Mouse (Mus musculus) macrophage (primary cell): ENCODE data around the gene Rbp1. TPM values are rescaled to one million over a fixed set of nuclear protein-coding genes. Genes with fewer than 3 reads are reported as not detected.

ENCODE experiments used
- H3K27ac ChIP-seq: fragments of 350-480 bp; formaldehyde crosslinking; 2 replicates; pipeline ENCODE4 v1.9.0; 2021
- H3K36me3 ChIP-seq: fragments of 350-480 bp; formaldehyde crosslinking; 2 replicates; pipeline ENCODE4 v1.9.0; 2021; ENCODE audit errors: inconsistent target
- H3K4me3 ChIP-seq: fragments of 350-480 bp; formaldehyde crosslinking; 2 replicates; pipeline ENCODE4 v1.9.0; 2021; ENCODE audit errors: inconsistent target
- H3K79me2 ChIP-seq: fragments of 350-480 bp; formaldehyde crosslinking; 2 replicates; pipeline ENCODE4 v1.9.0; 2021; ENCODE audit errors: inconsistent target
- WGBS: methylation state at CpG from one replicate; pipeline ENCODE4 v1.1.7; 2026; ENCODE audit warnings: inconsistent platforms; ENCODE audit not compliant: missing documents; 5-methylcytosine and 5-hydroxymethylcytosine counted together
- polyA plus RNA-seq: library from polyadenylated mRNA; stranded (reverse); fragments of 250-400 nt; gene quantifications from 3 replicates; pipeline ENCODE4 v1.2.4, GENCODE M21; 2018; ENCODE audit warnings: inconsistent platforms
- total RNA-seq, 78 experiments: library from RNA; depleted of rRNA; stranded (reverse); fragments of 250-400 nt; gene quantifications; 1 replicate in 9 of 78; 2 replicates in 24 of 78; 3 replicates in 43 of 78; 4 replicates in 2 of 78; pipeline ENCODE4 v1.2.4; 2018; ENCODE audit warnings: inconsistent platforms in 56 of 78

Rbp1 gene
- 1 to 10 TPM in 17 of 26 experiments, under 1 TPM in 8, not detected in 1; 0.25 to 3.3 (median 1.5) TPM for total RNA-seq (2018; cell fraction: chromatin; rRNA removed)
- total RNA-seq (2018; cell fraction: cytosol; rRNA removed) = under 1 TPM in 11 of 26 experiments, not detected in 15; 0.03 to 0.16 (median 0.06) TPM
- 1 to 10 TPM in 11 of 26 experiments, under 1 TPM in 14, not detected in 1; 0.23 to 2.2 (median 0.81) TPM for total RNA-seq (2018; cell fraction: nucleus; rRNA removed)
- polyA plus RNA-seq = 0.10 to 0.18 TPM in 2 of 3 replicates, not detected in the other

GRCm38 (mm10) chr9:98422656-98423055, at the start of gene Rbp1:
TSS of gene Rbp1 (plus strand) at chr9:98422961.
- Histone ChIP-seq H3K4me3 (no peak within 1 kb of the TSS), H3K79me2 (no peaks in the 10 kb centered on the region), H3K36me3 (no peaks in the 10 kb centered on the region), H3K27ac (no peak within 1 kb of the TSS)
- 95% methylated on average over 5 of the region's 5 CpGs for WGBS

- Histone ChIP-seq H3K4me3 (no peak overlapping the region), H3K27ac (no peak overlapping the region), H3K36me3 (no peaks in the 10 kb centered on the region), H3K79me2 (no peaks in the 10 kb centered on the region)
- 99% methylated on average over 5 of the region's 5 CpGs for WGBS
These were observed 49.4 kb upstream of the Rbp1 start for GRCm38 (mm10) chr9:98373358-98373757.

- H3K79me2 ChIP-seq = no peaks in the 10 kb centered on the region
- WGBS = 95% methylated on average over 11 of the region's 11 CpGs
- no peak overlapping the region for H3K4me3 ChIP-seq
- H3K27ac ChIP-seq = no peak overlapping the region
- no peaks in the 10 kb centered on the region for H3K36me3 ChIP-seq
These were observed 47.9 kb upstream of the Rbp1 start for GRCm38 (mm10) chr9:98374897-98375296.

- Histone ChIP-seq H3K36me3 (no peaks in the 10 kb centered on the region), H3K27ac (no peak overlapping the region), H3K4me3 (no peak overlapping the region), H3K79me2 (no peaks in the 10 kb centered on the region)
- WGBS = 88% methylated on average over 5 of the region's 5 CpGs
These were observed 47.2 kb upstream of the Rbp1 start for GRCm38 (mm10) chr9:98375329-98376170.

GRCm38 (mm10) chr9:98379736-98380135, 43.0 kb upstream of the Rbp1 start:
- Histone ChIP-seq H3K79me2 (no peaks in the 10 kb centered on the region), H3K27ac (no peak overlapping the region), H3K36me3 (no peaks in the 10 kb centered on the region), H3K4me3 (no peak overlapping the region)
- WGBS = 94% methylated on average over 4 of the region's 4 CpGs

GRCm38 (mm10) chr9:98380593-98380992, 42.2 kb upstream of the Rbp1 start:
- no peaks in the 10 kb centered on the region for H3K36me3 ChIP-seq
- H3K4me3 ChIP-seq = no peak overlapping the region
- WGBS = 90% methylated on average over 9 of the region's 9 CpGs
- H3K27ac ChIP-seq = no peak overlapping the region
- no peaks in the 10 kb centered on the region for H3K79me2 ChIP-seq

- Histone ChIP-seq H3K36me3 (no peaks in the 10 kb centered on the region), H3K27ac (no peak overlapping the region), H3K79me2 (no peaks in the 10 kb centered on the region), H3K4me3 (no peak overlapping the region)
- WGBS = 93% methylated on average over 10 of the region's 10 CpGs
These were observed 34.8 kb upstream of the Rbp1 start for GRCm38 (mm10) chr9:98387741-98388632.

- 96% methylated on average over 5 of the region's 5 CpGs for WGBS
- Histone ChIP-seq H3K36me3 (no peaks in the 10 kb centered on the region), H3K27ac (no peak overlapping the region)
These were observed 34.2 kb upstream of the Rbp1 start for GRCm38 (mm10) chr9:98388633-98388965.

GRCm38 (mm10) chr9:98393496-98393895, 29.3 kb upstream of the Rbp1 start:
- Histone ChIP-seq H3K4me3 (no peak overlapping the region), H3K27ac (no peak overlapping the region), H3K36me3 (no peaks in the 10 kb centered on the region), H3K79me2 (no peaks in the 10 kb centered on the region)
- 97% methylated on average over 4 of the region's 4 CpGs for WGBS

More at GRCm38 (mm10) chr9:98388633-98388965, 34.2 kb upstream of the Rbp1 start:
- Histone ChIP-seq H3K4me3 (no peak overlapping the region), H3K79me2 (no peaks in the 10 kb centered on the region)

- no peak overlapping the region for H3K27ac ChIP-seq
- 94% methylated on average over 6 of the region's 6 CpGs for WGBS
- no peaks in the 10 kb centered on the region for H3K79me2 ChIP-seq
- H3K4me3 ChIP-seq = no peak overlapping the region
- no peaks in the 10 kb centered on the region for H3K36me3 ChIP-seq
These were observed 25.6 kb upstream of the Rbp1 start for GRCm38 (mm10) chr9:98397211-98397610.

GRCm38 (mm10) chr9:98397866-98398265, 24.9 kb upstream of the Rbp1 start:
- no peaks in the 10 kb centered on the region for H3K79me2 ChIP-seq
- 87% methylated on average over 3 of the region's 3 CpGs for WGBS
- H3K27ac ChIP-seq = no peak overlapping the region
- no peaks in the 10 kb centered on the region for H3K36me3 ChIP-seq
- H3K4me3 ChIP-seq = no peak overlapping the region

- H3K36me3 ChIP-seq = no peaks in the 10 kb centered on the region
- H3K4me3 ChIP-seq = no peak overlapping the region
- H3K79me2 ChIP-seq = no peaks in the 10 kb centered on the region
- WGBS = 94% methylated on average over 13 of the region's 13 CpGs
- no peak overlapping the region for H3K27ac ChIP-seq
These were observed 22.4 kb upstream of the Rbp1 start for GRCm38 (mm10) chr9:98400185-98400894.

- Histone ChIP-seq H3K4me3 (no peak overlapping the region), H3K36me3 (no peaks in the 10 kb centered on the region), H3K27ac (no peak overlapping the region), H3K79me2 (no peaks in the 10 kb centered on the region)
- WGBS = 82% methylated on average over 5 of the region's 5 CpGs
These were observed 21.1 kb upstream of the Rbp1 start for GRCm38 (mm10) chr9:98401611-98402010.

GRCm38 (mm10) chr9:98407771-98408170, 15.0 kb upstream of the Rbp1 start:
- no peak overlapping the region for H3K27ac ChIP-seq
- no peaks in the 10 kb centered on the region for H3K36me3 ChIP-seq
- H3K4me3 ChIP-seq = no peak overlapping the region
- no peaks in the 10 kb centered on the region for H3K79me2 ChIP-seq
- WGBS = 95% methylated on average over 12 of the region's 12 CpGs
